Mouse (Mus musculus): ENCODE measurements around the gene Kdelc2.

DNA sequence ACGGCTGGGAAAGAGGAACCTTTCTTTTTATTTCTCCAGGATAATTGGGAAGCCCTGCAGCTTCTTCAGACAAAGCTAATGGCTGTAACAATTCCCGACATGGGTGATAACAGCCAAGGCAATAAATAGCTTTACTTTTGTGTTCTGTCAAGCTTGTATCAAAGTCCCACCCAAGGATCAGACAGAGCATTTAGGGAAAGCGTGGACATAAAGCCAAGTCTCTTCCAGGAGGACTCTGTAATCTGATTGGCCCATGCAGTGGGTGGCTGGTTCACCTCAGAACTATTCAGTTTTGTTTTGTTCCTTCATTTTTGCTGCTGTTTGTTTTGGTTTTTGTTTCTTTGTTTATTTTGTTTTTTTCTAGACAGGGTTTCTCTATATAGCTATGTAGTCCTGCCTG is 38.1 kb upstream of the Kdelc2 start:
- TF ChIP-seq CTCF (IDR thresholded peaks at IDR 0.05; ENCODE audit: extremely low read depth, insufficient read depth, insufficient read length, insufficient replicate concordance) (no peak), POLR2A (IDR thresholded peaks at IDR 0.05; ENCODE audit: low read depth, low read length) (no peak)

All from spleen, adult 2 months (tissue).